Mouse (Mus musculus) limb, embryonic 15.5 days (tissue): ENCODE results near the gene Gpc3. TPM values are rescaled to one million over a fixed set of nuclear protein-coding genes. Genes with fewer than 3 reads are reported as not detected.
"Not testable (repeated sequence)": the region's sequence is repeated elsewhere in the genome, so short reads cannot be mapped to it uniquely, and the experiment has no call there.

Experiments used
- ATAC-seq: fragments of 200-750 bp; cut with Nextera tagmentation; 2 replicates; pipeline ENCODE4 v1.8.0; 2017; ENCODE audit warnings: low read depth, moderate TSS enrichment; ENCODE audit not compliant: insufficient number of reproducible peaks, low FRiP score, low TSS enrichment
- H3K27ac ChIP-seq: fragments of 300-500 bp; sonication (generic); 2 replicates; pipeline ENCODE4 v1.5.1; 2015; ENCODE audit warnings: moderate library complexity, mild to moderate bottlenecking, inconsistent platforms
- H3K27me3 ChIP-seq: fragments of 300-500 bp; sonication (generic); 2 replicates; pipeline ENCODE4 v1.6.1; 2015; ENCODE audit warnings: inconsistent platforms
- H3K36me3 ChIP-seq: fragments of 300-500 bp; sonication (generic); 2 replicates; pipeline ENCODE4 v1.6.1; 2015; ENCODE audit warnings: inconsistent platforms
- H3K4me1 ChIP-seq: fragments of 300-500 bp; sonication (generic); 2 replicates; pipeline ENCODE4 v1.6.1; 2015; ENCODE audit warnings: inconsistent platforms
- H3K4me2 ChIP-seq: fragments of 300-500 bp; sonication (generic); 2 replicates; pipeline ENCODE4 v1.6.1; 2015; ENCODE audit warnings: mild to moderate bottlenecking, inconsistent platforms
- H3K4me3 ChIP-seq: fragments of 300-500 bp; sonication (generic); 2 replicates; pipeline ENCODE4 v1.5.1; 2015; ENCODE audit warnings: mild to moderate bottlenecking, inconsistent platforms
- H3K9ac ChIP-seq: fragments of 300-500 bp; sonication (generic); 2 replicates; pipeline ENCODE4 v1.6.1; 2015; ENCODE audit warnings: inconsistent platforms
- H3K9me3 ChIP-seq: fragments of 300-500 bp; sonication (generic); 2 replicates; pipeline ENCODE4 v1.6.1; 2016; ENCODE audit warnings: inconsistent platforms
- WGBS: fragments of 180-500 bp; shearing (Covaris S2); methylation state at CpG from one replicate; pipeline ENCODE4 v1.1.7; 2015; 5-methylcytosine and 5-hydroxymethylcytosine counted together
- polyA plus RNA-seq: library from polyadenylated mRNA; unstranded; fragments of >200 nt; fragmentation: Nextera tagmentation; extraction: Ambion mirVana; gene quantifications from 2 replicates; pipeline ENCODE4 v1.2.1, GENCODE M21; 2015

Gene Gpc3
- polyA plus RNA-seq, 1 experiment from 2014 or later = 768 TPM

DNA sequence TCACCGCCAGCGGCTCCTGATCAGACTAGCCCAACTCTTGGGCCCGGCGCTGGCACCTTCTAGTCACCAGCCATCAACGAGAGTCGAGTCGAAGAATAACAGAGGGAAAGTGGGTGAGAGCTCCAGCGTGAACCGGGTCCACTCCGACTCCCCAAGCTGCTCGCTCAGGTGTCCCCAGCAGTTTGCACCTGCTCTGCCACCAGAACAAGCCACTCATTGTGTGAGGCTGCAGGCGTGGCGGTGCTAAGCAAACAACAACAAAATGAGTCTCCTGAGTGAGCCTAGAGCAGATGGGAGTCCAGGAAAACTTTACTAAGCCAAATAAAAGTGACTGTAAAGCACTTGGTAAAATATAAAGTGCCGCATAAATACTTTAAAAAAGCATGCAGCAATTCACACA, 239.5 kb downstream of the Gpc3 start:
- 71% methylated on average over 14 of the region's 14 CpGs for WGBS

DNA sequence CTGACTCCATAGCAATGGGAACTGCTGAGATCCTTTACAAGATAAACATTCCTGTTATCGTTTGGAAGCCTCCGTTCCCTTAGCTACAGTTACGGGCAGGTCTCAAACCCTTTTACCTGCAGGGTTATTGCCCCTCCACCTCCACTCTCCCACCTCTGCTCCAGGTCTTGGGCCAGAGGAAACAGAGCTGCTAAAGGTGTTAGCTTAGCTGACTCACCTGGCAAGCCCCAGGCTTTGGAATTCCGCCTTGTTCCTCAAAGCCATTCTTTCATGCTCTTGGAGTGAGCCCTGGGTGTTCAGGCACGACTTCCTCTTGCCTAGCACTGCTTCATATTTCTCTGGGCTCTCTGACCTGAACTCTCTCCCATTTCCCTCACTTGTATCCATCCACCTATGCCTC, 241.3 kb downstream of the Gpc3 start:
- no peak for ATAC-seq
- no peaks in the 10 kb centered on the region for H3K27me3 ChIP-seq
- H3K27ac ChIP-seq = no peak overlapping the region
- WGBS = 54% methylated on average over 5 of the region's 5 CpGs
- H3K36me3 ChIP-seq = no peaks in the 10 kb centered on the region
- H3K9me3 ChIP-seq = no peaks in the 10 kb centered on the region
- H3K4me2 ChIP-seq = no peak overlapping the region
- no peak overlapping the region for H3K4me3 ChIP-seq
- H3K4me1 ChIP-seq = no peaks in the 10 kb centered on the region
- no peak overlapping the region for H3K9ac ChIP-seq

More for the DNA sequence above, 239.5 kb downstream of the Gpc3 start:
- no peaks in the 10 kb centered on the region for H3K4me1 ChIP-seq
- no peak for ATAC-seq
- no peak overlapping the region for H3K9ac ChIP-seq
- H3K9me3 ChIP-seq = no peaks in the 10 kb centered on the region
- H3K4me3 ChIP-seq = no peak overlapping the region
- no peak overlapping the region for H3K4me2 ChIP-seq
- no peak overlapping the region for H3K27ac ChIP-seq
- H3K36me3 ChIP-seq = no peaks in the 10 kb centered on the region
- H3K27me3 ChIP-seq = no peaks in the 10 kb centered on the region

DNA sequence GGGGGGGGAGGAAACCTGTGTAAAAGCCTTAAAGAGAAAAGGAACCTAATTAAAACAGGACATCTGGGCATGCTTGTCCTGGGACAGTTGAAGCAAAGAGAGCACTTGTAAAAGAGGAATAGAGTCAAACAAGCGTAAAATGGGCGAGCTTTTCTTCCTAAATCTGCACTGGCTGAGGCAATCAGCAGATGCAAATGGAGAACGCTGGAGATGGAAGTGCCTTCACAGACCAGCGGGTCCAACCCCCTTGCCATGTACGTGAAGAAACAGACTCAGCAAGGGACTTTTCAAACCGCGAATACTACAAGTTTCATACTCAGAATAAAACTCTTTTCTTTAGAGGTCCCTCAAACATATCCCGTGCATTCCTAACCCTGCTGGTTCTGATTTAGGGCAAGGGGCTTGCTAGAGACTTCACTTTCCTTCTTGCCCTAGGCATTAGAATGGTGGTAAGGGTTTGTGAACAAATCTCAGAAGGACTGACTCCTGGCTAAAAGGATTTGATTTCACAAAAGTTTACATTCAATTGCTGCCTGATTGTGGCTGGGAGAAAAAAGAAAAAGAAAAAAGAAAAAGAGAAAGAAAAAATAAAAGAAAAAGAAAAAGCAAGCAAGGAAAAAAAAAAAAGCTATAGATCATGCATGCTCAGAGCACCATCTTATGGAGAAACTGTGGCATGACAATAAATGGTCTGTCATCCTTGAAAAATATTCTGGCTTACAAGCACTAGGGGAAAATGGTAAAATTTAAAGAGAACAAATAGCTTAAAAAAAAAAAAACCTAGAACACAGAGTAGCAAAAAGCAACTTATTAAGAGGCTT, 243.6 kb downstream of the Gpc3 start:
- no peak for ATAC-seq

DNA sequence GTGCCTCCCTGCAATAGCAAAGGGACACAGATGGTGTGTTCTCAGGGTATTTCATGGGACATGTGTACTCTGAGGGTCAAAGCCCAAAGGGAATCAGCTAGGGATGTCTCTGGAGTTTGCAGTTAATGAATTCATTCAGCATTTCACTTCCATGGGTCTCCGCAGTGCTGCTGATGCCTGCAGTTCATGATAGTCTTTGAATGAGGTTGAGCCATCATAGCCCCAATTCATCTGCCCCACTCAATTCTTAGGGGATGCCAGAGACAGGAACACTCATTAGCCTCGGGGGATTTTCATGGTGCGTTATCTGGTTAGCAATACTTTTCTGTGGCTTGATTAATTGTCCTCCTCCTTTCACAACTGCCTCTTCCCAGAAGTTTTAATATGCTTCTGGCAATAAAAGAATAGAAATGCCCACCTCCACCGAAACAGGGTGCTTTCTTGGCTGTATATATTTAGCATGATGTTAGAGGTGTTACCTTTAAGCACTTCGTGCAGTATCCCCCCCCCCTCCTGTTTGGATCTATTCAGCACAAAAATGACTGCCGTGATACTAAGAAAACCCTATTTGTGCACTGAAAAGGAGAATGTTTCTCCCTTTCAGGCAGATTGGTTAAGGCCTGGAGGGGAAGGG, 244.3 kb downstream of the Gpc3 start:
- Histone ChIP-seq H3K4me2 (no peak overlapping the region), H3K9ac (no peak overlapping the region), H3K27ac (peak overlapping the region; percentile 38; the same call in 1 of the 2 replicates), H3K9me3 (no peaks in the 10 kb centered on the region), H3K36me3 (no peaks in the 10 kb centered on the region), H3K4me1 (no peaks in the 10 kb centered on the region), H3K4me3 (no peak overlapping the region), H3K27me3 (no peaks in the 10 kb centered on the region)
- 52% methylated on average over 6 of the region's 6 CpGs for WGBS
- no peak for ATAC-seq

More for the DNA sequence above, 243.6 kb downstream of the Gpc3 start:
- Histone ChIP-seq H3K4me3 (no peak overlapping the region), H3K4me2 (no peak overlapping the region), H3K4me1 (no peaks in the 10 kb centered on the region), H3K9ac (no peak overlapping the region), H3K36me3 (no peaks in the 10 kb centered on the region), H3K27ac (peak overlapping the region; percentile 38; the same call in 1 of the 2 replicates), H3K27me3 (no peaks in the 10 kb centered on the region), H3K9me3 (no peaks in the 10 kb centered on the region)
- WGBS = 31% methylated on average over 8 of the region's 8 CpGs

DNA sequence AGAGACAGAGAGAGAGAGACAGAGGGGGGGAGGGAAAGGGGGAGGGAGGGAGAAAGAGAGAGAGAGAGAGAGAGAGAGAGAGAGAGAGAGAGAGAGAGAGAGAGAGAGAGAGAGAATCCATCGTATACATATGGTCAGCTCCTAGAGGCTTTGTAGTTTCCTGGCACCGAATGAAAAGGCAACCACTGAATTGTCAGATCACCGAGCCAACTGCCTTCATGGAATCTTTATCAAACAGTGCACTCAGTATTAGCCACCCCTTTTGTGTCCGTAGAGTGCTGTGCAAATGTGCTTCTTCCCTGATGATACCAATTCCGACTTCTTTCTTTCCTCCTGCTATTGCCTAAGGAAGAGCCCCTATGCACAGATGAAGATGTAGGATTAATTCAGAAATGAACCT, 246.9 kb downstream of the Gpc3 start:
- Histone ChIP-seq H3K4me2 (no peak overlapping the region), H3K36me3 (no peaks in the 10 kb centered on the region), H3K4me3 (no peak overlapping the region), H3K4me1 (no peaks in the 10 kb centered on the region), H3K9ac (no peak overlapping the region), H3K27me3 (no peaks in the 10 kb centered on the region), H3K9me3 (no peaks in the 10 kb centered on the region), H3K27ac (no peak overlapping the region)
- 63% methylated on average over 5 of the region's 5 CpGs for WGBS
- ATAC-seq = no peak

DNA sequence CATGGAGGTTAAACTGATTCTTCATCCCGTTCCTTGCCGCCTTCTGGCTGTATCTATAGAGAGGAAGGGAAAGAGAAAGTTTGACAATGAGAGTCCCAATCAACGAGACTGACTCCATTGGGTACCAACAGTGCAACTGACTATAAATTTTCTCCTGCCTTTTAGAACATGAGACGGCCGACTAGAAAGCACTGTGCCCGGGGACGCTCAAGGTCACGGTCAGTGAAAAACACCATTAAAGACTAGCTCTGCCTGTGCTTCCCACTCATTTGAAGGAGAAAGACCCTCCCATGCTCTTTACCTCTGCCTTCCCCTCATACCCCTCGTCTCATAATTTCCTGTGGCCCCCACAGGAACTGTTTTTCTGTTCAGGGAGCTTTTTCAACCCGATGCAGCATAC, 248.0 kb downstream of the Gpc3 start:
- H3K36me3 ChIP-seq = no peaks in the 10 kb centered on the region
- no peak overlapping the region for H3K4me3 ChIP-seq

DNA sequence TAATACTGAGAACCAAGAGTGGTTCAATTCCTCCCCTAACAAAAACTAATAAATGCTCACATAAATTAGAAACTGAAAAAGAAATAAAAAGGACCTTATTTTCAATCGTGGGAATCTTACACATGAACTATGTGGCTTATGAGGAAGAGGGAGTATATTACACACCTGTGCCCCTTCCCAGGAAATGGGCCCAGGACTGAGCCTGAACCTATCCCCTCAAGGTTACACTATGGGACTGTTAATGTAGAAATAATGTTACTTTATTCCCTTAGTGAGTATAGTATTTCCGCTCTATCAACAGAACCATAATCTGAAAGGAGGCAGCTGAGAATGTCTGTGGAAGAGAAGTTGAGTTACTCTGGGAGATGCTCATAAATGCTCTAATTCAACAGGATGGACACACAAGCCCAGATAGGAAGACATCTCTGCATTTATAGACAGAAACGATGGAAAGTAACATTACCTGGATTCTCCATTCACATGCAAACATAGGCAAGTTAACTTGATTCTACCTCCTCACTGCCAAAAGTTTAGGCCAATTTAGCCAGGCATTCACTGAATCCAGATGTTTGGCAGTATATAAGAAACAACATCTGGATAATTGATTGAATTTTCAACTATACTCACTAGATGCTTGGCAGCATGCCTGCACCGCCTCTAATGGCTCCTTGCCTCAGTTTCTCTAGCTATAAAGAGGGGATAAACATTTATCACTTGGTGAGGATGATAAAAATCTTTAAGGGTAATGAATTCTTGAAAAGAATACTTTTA, 251.3 kb downstream of the Gpc3 start:
- Histone ChIP-seq H3K4me3 (no peak overlapping the region), H3K9me3 (no peaks in the 10 kb centered on the region), H3K4me1 (no peaks in the 10 kb centered on the region), H3K27me3 (no peaks in the 10 kb centered on the region), H3K27ac (no peak overlapping the region; the same call in 1 of the 2 replicates), H3K9ac (no peak overlapping the region), H3K36me3 (no peaks in the 10 kb centered on the region), H3K4me2 (no peak overlapping the region)
- 51% methylated on average over 4 of the region's 4 CpGs for WGBS
- ATAC-seq = no peak

More for the DNA sequence above, 248.0 kb downstream of the Gpc3 start:
- Histone ChIP-seq H3K9me3 (no peaks in the 10 kb centered on the region), H3K4me2 (no peak overlapping the region), H3K9ac (no peak overlapping the region), H3K27ac (no peak overlapping the region), H3K4me1 (no peaks in the 10 kb centered on the region), H3K27me3 (no peaks in the 10 kb centered on the region)
- ATAC-seq = no peak
- 70% methylated on average over 10 of the region's 10 CpGs for WGBS

DNA sequence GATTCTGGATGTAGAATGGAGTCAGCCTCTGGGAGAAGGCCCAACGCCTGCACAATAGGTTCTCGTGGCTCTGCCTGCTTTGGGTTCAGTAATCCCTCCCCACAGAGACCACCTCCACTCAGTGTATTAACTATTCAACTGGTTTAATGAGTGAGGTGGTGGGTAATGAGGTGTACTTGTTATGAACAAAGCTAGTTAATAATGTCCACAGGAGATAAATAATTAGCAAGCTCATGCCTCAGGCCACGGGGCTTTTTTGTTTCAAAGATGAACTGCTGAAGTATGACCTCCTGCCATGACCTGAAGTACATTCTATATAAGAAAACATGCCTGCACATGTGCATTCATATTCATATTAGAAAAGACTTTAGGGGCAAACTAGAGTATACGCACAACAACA, 260.8 kb downstream of the Gpc3 start:
- H3K9ac ChIP-seq = no peak overlapping the region
- no peak for ATAC-seq
- H3K27me3 ChIP-seq = no peaks in the 10 kb centered on the region
- no peaks in the 10 kb centered on the region for H3K9me3 ChIP-seq
- WGBS = 67% methylated on average over 4 of the region's 4 CpGs
- no peaks in the 10 kb centered on the region; the same call in 1 of the 2 replicates for H3K4me1 ChIP-seq
- no peaks in the 10 kb centered on the region for H3K36me3 ChIP-seq
- H3K4me2 ChIP-seq = no peak overlapping the region
- no peak overlapping the region for H3K4me3 ChIP-seq
- no peak overlapping the region for H3K27ac ChIP-seq

DNA sequence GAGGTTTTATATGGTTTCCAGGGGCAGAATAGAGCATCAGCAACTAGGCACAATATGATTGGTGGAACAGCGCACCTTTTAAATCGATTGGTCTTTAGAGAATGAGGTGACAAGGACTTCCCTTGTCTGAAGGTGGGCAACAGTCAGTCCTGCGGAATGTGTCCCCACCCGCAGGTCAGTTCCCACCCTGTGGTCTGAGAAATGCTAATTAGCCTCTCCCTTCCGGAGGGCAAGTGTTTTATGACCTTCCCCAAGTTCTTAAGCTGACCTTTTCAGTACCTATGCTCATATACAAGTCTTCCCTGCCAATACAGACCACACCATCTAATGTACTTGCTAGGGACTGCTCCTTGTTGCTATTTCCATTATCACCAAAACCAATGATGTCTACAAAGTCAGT, 263.1 kb downstream of the Gpc3 start:
- not testable (repeated sequence) for H3K4me2 ChIP-seq, H3K4me3 ChIP-seq, H3K9ac ChIP-seq, H3K36me3 ChIP-seq, H3K27ac ChIP-seq, H3K9me3 ChIP-seq, H3K4me1 ChIP-seq, H3K27me3 ChIP-seq, ATAC-seq
- 61% methylated on average over 5 of the region's 5 CpGs for WGBS

DNA sequence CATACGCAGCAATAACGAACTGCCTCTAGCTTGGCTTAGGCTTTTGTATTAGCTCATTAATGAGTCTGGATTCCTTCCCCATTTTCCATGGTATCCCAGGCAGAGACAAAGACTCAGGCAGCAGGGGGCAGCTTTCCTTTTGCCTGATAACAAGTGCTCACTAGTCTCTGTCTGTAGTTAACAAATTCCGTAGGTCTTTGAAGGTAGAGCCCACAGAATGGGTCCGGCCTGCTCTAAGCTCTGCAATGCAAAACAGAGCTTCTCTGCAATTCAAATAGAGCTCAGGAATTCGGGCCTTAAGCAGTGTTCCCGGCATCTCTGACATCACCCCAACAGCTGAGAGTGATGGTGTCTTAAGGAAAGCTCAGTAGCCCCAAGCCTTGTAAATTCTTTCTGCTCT, 265.0 kb downstream of the Gpc3 start:
- Histone ChIP-seq H3K4me1 (no peaks in the 10 kb centered on the region; the same call in 1 of the 2 replicates), H3K4me2 (no peak overlapping the region), H3K4me3 (no peak overlapping the region), H3K27me3 (no peaks in the 10 kb centered on the region), H3K9ac (no peak overlapping the region), H3K27ac (no peak overlapping the region), H3K36me3 (no peaks in the 10 kb centered on the region), H3K9me3 (no peaks in the 10 kb centered on the region)
- no peak for ATAC-seq
- 51% methylated on average over 6 of the region's 6 CpGs for WGBS

DNA sequence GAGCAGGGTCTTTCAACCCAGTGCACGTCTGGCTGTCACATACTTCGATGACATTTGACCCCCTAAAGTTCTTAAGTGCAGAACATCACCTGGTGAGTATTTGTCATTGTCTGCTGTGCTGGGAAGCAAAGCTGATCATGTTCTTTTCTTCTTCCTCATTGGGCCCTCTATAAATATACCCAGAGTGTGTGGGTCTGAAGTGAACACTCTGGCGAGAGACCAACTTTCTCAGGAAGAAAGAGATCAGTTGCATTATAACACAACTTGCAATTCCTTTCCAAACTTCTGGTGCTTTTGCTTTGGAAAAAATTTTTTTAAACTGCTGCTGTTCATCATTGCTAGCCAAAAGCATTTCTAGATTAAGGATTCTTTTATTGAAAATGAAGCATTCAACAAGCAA, 269.7 kb downstream of the Gpc3 start:
- no peak for ATAC-seq
- Histone ChIP-seq H3K27me3 (no peaks in the 10 kb centered on the region), H3K9me3 (no peaks in the 10 kb centered on the region), H3K27ac (no peak overlapping the region), H3K4me1 (peaks cover 6% of the 10 kb centered on the region; the same call in 1 of the 2 replicates), H3K9ac (no peak overlapping the region), H3K4me2 (no peak overlapping the region), H3K4me3 (no peak overlapping the region), H3K36me3 (no peaks in the 10 kb centered on the region)
- 62% methylated on average over 3 of the region's 3 CpGs for WGBS

DNA sequence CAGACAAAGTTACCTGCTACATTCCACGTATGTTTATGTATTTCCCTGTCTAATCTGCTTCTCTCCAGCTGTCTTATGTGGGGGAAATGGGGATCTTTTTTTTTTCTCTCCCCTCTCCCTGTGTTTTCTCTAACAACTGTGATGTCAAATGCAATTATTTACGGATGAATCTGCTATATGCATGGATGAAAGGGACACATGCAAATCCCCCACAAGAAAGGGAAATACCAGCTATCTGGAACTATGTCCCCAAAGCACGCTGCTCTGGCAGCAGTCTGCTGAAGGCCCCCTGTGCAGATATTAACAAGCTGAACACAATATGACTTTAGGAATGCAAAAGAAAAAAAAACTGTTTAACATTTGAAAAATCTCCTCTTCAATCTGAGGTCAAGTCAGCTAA, 273.5 kb downstream of the Gpc3 start:
- Histone ChIP-seq H3K27me3 (no peaks in the 10 kb centered on the region), H3K4me1 (0 out of 2 replicates have a peak, but pooled peaks cover 6% of the 10 kb centered on the region), H3K9me3 (no peaks in the 10 kb centered on the region), H3K4me3 (no peak overlapping the region), H3K27ac (no peak overlapping the region; the same call in 1 of the 2 replicates), H3K4me2 (no peak overlapping the region), H3K9ac (no peak overlapping the region), H3K36me3 (no peaks in the 10 kb centered on the region)
- WGBS = 54% methylated on average over 3 of the region's 3 CpGs
- no peak for ATAC-seq
